Mouse (Mus musculus) olfactory bulb, adult 2 months (tissue): ENCODE measurements around the gene C1ra.

ENCODE experiments used
- CTCF ChIP-seq: fragments of 200-500 bp; IDR thresholded peaks from 2 replicates; pipeline ENCODE4 v1.5.1; 2012; ENCODE audit warnings: low read depth, mild to moderate bottlenecking, low read length, moderate library complexity; ENCODE audit not compliant: insufficient read depth
- POLR2A ChIP-seq: fragments of 200-500 bp; IDR thresholded peaks from 2 replicates; pipeline ENCODE4 v1.6.1; 2012; ENCODE audit warnings: mild to moderate bottlenecking, low read depth, low read length, moderate library complexity; ENCODE audit not compliant: insufficient read depth

GRCm38 (mm10) chr6:124487509-124487908 lies 24.7 kb upstream of the C1ra start:
- no peak for TF ChIP-seq CTCF
- TF ChIP-seq POLR2A, result no peak
